Mouse (Mus musculus) forebrain, embryonic 12.5 days (tissue): Measurements from ENCODE around the gene Azin2. TPM values are rescaled to one million over a fixed set of nuclear protein-coding genes. Genes with fewer than 3 reads are reported as not detected.

Experiments used
- ATAC-seq: fragments of 200-750 bp; cut with Nextera tagmentation; 2 replicates; pipeline ENCODE4 v1.8.0; 2017; ENCODE audit warnings: moderate TSS enrichment; ENCODE audit not compliant: low FRiP score
- H3K27ac ChIP-seq: fragments of 300-500 bp; sonication (generic); 2 replicates; pipeline ENCODE4 v1.5.1; 2016; ENCODE audit warnings: mild to moderate bottlenecking
- H3K27me3 ChIP-seq: fragments of 300-500 bp; sonication (generic); 2 replicates; pipeline ENCODE4 v1.6.1; 2016; ENCODE audit warnings: mild to moderate bottlenecking
- H3K36me3 ChIP-seq: fragments of 300-500 bp; sonication (generic); replicated peaks from 2 replicates; pipeline ENCODE4 v1.6.1; 2016; ENCODE audit warnings: mild to moderate bottlenecking
- H3K4me1 ChIP-seq: fragments of 300-500 bp; sonication (generic); 2 replicates; pipeline ENCODE4 v1.6.1; 2016
- H3K4me2 ChIP-seq: fragments of 300-500 bp; sonication (generic); 2 replicates; pipeline ENCODE4 v1.6.1; 2016; ENCODE audit warnings: mild to moderate bottlenecking, moderate library complexity
- H3K4me3 ChIP-seq: fragments of 300-500 bp; sonication (generic); replicated peaks from 2 replicates; pipeline ENCODE4 v1.5.1; 2016; ENCODE audit warnings: mild to moderate bottlenecking
- H3K9ac ChIP-seq: fragments of 300-500 bp; sonication (generic); 2 replicates; pipeline ENCODE4 v1.6.1; 2016; ENCODE audit warnings: mild to moderate bottlenecking
- H3K9me3 ChIP-seq: fragments of 300-500 bp; sonication (generic); 2 replicates; pipeline ENCODE4 v1.6.1; 2016
- WGBS: fragments of 180-500 bp; shearing (Covaris S2); methylation state at CpG from one replicate; pipeline ENCODE4 v1.1.7; 2016; 5-methylcytosine and 5-hydroxymethylcytosine counted together
- polyA plus RNA-seq: library from polyadenylated mRNA; unstranded; fragments of >200 nt; fragmentation: Nextera tagmentation; extraction: Ambion mirVana; gene quantifications from 2 replicates; pipeline ENCODE4 v1.2.1, GENCODE M21; 2016

Gene Azin2
- polyA plus RNA-seq, 1 experiment from 2014 or later = 15.0 TPM

DNA sequence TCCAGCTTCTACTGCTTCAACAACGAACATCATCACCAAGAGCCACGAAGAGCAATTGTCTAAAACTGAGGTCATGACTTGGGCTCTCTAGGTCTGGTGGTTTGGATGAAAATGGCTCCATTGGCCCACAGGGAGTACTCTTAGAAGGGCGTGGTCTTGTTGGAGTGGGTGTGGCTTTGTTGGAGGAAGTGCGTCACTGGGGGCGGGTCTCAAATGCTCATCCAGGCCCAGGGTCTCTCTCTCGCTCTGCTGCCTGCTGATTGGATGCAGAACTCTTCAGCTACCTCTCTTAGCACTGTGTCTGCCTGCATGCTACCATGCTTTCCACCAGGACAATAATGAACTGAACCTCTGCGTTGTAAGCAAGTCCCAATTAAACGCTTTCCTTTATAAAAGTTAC lies 12.4 kb upstream of the Azin2 start:
- no peaks in the 10 kb centered on the region for H3K9me3 ChIP-seq
- H3K36me3 ChIP-seq = no peaks in the 10 kb centered on the region
- no peak overlapping the region for H3K4me3 ChIP-seq
- no peak for ATAC-seq
- no peak overlapping the region for H3K4me2 ChIP-seq
- no peak overlapping the region for H3K9ac ChIP-seq
- no peaks in the 10 kb centered on the region for H3K27me3 ChIP-seq
- H3K4me1 ChIP-seq = no peaks in the 10 kb centered on the region
- H3K27ac ChIP-seq = no peak overlapping the region
- WGBS = 86% methylated on average over 8 of the region's 8 CpGs

DNA sequence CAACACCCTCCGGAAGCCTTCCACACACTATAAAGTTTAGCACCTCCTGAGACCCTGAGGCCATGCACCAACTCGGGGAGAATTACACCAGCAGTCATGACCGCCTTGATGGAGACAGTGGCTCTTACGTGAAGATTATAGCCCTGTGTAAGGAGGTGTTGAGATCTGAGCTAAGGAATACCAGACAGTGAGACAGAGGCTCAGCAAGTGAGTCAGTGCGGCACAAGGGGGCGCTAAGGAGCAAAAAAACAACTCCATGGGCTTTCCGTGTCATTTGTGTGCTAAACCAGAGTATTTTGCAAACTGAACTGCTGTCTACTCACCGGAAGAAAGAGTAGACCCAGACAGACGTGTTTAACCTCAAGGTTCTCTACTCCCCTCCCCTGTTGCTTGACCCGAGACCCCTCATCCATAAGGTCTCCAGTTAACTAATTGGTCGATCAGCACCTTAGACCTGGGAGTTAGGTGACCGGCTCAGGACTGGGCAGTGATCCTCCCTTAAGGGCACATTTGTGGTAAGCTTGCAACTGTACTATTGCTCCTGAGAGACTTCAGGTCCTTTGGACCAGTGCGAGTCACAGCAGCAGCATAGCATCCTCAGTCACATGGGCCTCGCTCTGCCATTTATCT lies 8.9 kb upstream of the Azin2 start:
- Histone ChIP-seq H3K9me3 (no peaks in the 10 kb centered on the region), H3K36me3 (no peaks in the 10 kb centered on the region), H3K9ac (no peak overlapping the region), H3K4me1 (peaks cover 10% of the 10 kb centered on the region), H3K4me2 (no peak overlapping the region), H3K27ac (no peak overlapping the region), H3K4me3 (no peak overlapping the region), H3K27me3 (peaks cover 4% of the 10 kb centered on the region; the same call in 1 of the 2 replicates)
- WGBS = 43% methylated on average over 14 of the region's 14 CpGs
- peak; percentile 49 for ATAC-seq

DNA sequence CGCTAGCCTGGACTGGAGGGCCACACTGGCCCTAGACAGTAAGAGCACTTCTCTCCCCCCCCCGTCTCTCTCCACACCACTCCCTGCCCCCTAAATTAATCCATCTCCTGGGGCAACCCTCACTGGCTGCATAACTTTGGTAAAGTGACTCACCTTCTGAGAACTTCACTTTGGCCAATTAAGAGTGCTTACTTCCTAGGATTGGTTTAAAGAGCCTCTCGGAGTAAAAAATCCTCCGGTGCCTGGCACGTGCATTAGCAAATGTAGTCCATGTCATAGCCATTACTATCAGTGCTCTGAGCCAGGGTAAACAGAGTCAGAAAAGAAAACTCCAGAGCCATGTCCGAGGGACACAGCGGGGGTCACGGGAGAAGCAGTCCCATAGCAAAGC lies 8.2 kb upstream of the Azin2 start:
- H3K27me3 ChIP-seq = peaks cover 4% of the 10 kb centered on the region; the same call in 1 of the 2 replicates
- WGBS = 80% methylated on average over 7 of the region's 8 CpGs
- H3K9ac ChIP-seq = no peak overlapping the region
- no peaks in the 10 kb centered on the region for H3K36me3 ChIP-seq
- no peaks in the 10 kb centered on the region for H3K9me3 ChIP-seq
- no peak overlapping the region for H3K27ac ChIP-seq
- no peak overlapping the region for H3K4me3 ChIP-seq
- no peak for ATAC-seq
- peaks cover 10% of the 10 kb centered on the region for H3K4me1 ChIP-seq
- no peak overlapping the region for H3K4me2 ChIP-seq

DNA sequence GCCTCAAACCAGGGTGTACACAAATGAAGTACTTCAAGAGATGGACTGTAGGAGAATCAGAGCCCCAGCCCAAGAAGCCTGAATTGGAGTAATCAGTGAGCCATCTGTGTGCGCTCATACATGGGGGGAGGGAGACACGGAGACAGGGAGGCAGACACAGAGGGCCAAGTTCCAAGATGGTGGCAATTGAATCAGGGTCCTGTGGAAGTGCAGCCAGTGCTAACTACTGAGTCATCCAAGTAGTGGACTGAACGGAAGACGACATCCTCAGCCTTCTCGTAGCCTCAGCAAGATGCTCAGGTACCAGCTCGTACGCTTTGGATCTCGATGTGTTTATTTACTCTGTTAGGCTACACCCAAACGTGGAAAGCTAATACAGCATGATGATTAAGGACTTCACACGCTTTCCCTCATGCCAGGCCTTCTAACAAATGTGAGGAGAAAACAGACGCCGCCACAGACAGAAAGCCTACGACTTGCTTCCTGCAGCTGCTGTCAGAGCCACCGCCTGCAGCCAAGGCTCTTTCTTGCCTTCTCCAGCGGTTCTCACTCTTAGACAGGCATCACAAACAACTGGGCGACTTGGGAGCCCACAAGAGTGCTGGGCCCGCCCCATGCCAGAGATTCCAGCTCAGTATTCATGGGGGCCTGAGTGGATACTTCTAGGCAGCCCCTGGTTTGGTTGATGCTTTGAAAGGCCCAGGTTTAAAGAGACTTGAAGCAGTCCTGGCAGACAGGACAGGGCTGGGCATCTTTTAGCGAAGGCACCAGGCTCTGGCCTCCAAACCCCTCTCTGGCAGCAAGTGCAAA lies 7.6 kb upstream of the Azin2 start:
- no peak for ATAC-seq
- no peaks in the 10 kb centered on the region for H3K36me3 ChIP-seq
- no peak overlapping the region for H3K4me3 ChIP-seq
- H3K4me2 ChIP-seq = no peak overlapping the region
- no peak overlapping the region for H3K27ac ChIP-seq
- peaks cover 10% of the 10 kb centered on the region for H3K4me1 ChIP-seq
- H3K9ac ChIP-seq = no peak overlapping the region
- peaks cover 4% of the 10 kb centered on the region; the same call in 1 of the 2 replicates for H3K27me3 ChIP-seq
- WGBS = 78% methylated on average over 18 of the region's 18 CpGs
- H3K9me3 ChIP-seq = no peaks in the 10 kb centered on the region

- Histone ChIP-seq H3K4me2 (no peak overlapping the region), H3K36me3 (no peaks in the 10 kb centered on the region), H3K4me1 (peaks cover 10% of the 10 kb centered on the region), H3K27me3 (peaks cover 4% of the 10 kb centered on the region), H3K27ac (no peak overlapping the region), H3K4me3 (no peak overlapping the region), H3K9ac (no peak overlapping the region), H3K9me3 (no peaks in the 10 kb centered on the region)
- WGBS = 78% methylated on average over 5 of the region's 5 CpGs
- ATAC-seq = no peak
Observed at GRCm38 (mm10) chr4:128969081-128969480, 6.8 kb upstream of the Azin2 start.

DNA sequence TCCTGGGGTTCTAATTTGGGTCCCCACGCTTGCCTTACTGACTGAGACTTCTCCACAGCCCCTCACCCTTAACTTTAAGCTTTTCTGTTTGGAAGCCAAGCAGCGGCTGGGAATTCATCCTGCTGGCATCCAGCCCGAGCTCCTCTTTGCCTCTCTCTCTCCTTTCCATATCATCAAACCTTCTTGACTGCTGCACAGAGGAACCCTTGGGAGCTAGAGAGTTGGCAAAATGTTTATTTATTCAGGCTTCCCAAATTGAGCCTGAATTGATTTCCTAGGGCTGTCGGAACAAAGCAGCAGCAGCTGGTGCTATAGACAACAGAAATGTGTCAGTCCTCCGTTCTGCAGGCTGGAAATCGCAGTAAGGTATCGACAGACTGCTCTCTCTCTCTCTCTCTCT lies 4.5 kb upstream of the Azin2 start:
- Histone ChIP-seq H3K36me3 (no peaks in the 10 kb centered on the region), H3K4me3 (no peak overlapping the region), H3K27me3 (peaks cover 4% of the 10 kb centered on the region), H3K4me2 (no peak overlapping the region), H3K27ac (peak overlapping the region; percentile 8; the same call in 1 of the 2 replicates), H3K9me3 (no peaks in the 10 kb centered on the region), H3K4me1 (peaks cover 19% of the 10 kb centered on the region), H3K9ac (no peak overlapping the region)
- ATAC-seq = no peak
- 45% methylated on average over 7 of the region's 7 CpGs for WGBS

DNA sequence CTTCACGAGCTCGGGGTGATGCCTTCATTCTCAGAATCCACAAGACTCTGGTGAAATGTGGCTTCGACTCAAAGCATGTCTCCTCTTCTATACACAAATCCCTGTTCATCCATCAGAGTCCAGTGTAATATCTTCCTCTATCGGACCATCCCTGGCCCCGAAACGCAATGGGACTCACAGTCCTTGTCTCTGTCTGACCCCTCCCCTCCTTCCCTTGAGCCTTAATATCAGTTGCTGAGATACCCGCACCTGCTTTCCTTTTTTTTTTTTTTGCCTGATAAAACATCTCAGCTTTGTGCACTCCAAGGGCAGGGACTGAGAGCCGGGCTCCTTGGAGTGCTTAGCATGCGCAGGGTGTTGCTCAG lies 666 bp upstream of the Azin2 start:
- ATAC-seq = peak; percentile 11; the same call in 1 of the 2 replicates
- 7% methylated on average over 9 of the region's 9 CpGs for WGBS
- Histone ChIP-seq H3K9ac (peak overlapping the region; percentile 76), H3K4me2 (peak overlapping the region; percentile 94), H3K27ac (0 out of 2 replicates have a peak overlapping the region, but pooled peaks have one; percentile 73), H3K4me3 (peak overlapping the region; percentile 60), H3K4me1 (peaks cover 38% of the 10 kb centered on the region), H3K36me3 (no peaks in the 10 kb centered on the region), H3K27me3 (peaks cover 16% of the 10 kb centered on the region), H3K9me3 (no peaks in the 10 kb centered on the region)

GRCm38 (mm10) chr4:128961301-128962028 lies 777 bp downstream of the Azin2 start:
- H3K4me1 ChIP-seq = peaks cover 39% of the 10 kb centered on the region

DNA sequence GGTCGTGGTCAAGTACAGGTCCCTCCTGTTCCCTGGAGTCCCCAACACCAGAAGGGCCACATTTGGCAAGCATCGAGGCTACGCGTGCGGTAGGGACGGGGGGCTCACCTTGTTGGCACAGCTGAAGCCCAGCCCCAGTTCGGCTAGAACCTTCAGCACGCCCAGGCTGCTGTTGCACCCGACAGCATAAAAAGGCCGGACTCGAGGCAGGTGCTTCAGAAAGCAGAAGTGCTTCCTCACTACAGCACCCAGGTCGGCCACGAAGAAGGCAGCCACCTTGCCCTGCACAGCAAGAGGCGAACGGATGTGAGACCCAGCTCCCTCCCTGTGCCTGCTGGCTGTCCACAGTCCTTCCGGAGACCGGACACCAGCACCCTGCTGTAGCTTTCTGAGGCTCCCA lies 2.6 kb downstream of the Azin2 start:
- 86% methylated on average over 17 of the region's 17 CpGs for WGBS
- Histone ChIP-seq H3K27ac (no peak overlapping the region), H3K36me3 (no peaks in the 10 kb centered on the region), H3K4me1 (peaks cover 42% of the 10 kb centered on the region), H3K9me3 (no peaks in the 10 kb centered on the region), H3K4me2 (no peak overlapping the region), H3K4me3 (no peak overlapping the region), H3K9ac (no peak overlapping the region), H3K27me3 (peaks cover 16% of the 10 kb centered on the region)
- no peak for ATAC-seq

More at GRCm38 (mm10) chr4:128961301-128962028, 777 bp downstream of the Azin2 start:
- Histone ChIP-seq H3K9ac (peak overlapping the region; percentile 76), H3K4me3 (peak overlapping the region; percentile 60), H3K4me2 (peak overlapping the region; percentile 94), H3K36me3 (no peaks in the 10 kb centered on the region), H3K9me3 (no peaks in the 10 kb centered on the region), H3K27me3 (peaks cover 16% of the 10 kb centered on the region), H3K27ac (no peak overlapping the region)
- 4% methylated on average over 16 of the region's 16 CpGs for WGBS
- no peak for ATAC-seq

- H3K4me3 ChIP-seq = no peak overlapping the region
- H3K9ac ChIP-seq = no peak overlapping the region
- H3K27me3 ChIP-seq = peaks cover 16% of the 10 kb centered on the region
- no peak for ATAC-seq
- H3K27ac ChIP-seq = no peak overlapping the region
- no peaks in the 10 kb centered on the region for H3K36me3 ChIP-seq
- H3K4me1 ChIP-seq = peaks cover 44% of the 10 kb centered on the region
- no peaks in the 10 kb centered on the region for H3K9me3 ChIP-seq
- H3K4me2 ChIP-seq = no peak overlapping the region
- WGBS = 43% methylated on average over 8 of the region's 8 CpGs
Observed at GRCm38 (mm10) chr4:128958849-128959248, 3.4 kb downstream of the Azin2 start.

DNA sequence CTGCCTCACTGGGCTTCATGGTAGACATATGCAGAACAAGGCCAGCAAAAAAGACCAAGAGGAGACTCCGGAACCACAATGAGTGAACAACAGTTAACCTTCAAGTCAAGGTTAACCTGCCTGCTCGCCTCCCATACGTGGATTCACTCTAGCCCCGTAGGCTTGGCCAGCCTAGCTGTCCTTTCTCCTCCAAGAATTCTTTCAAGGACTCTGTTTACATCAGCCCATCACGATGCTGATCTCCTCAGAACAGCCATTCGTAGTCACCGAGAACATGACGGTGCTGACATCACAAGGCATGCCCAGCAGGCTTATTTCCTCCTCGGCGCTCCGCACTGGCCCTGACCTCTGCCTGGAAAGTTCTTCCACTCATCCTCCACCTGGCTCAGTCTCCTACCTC lies 4.1 kb downstream of the Azin2 start:
- no peak for ATAC-seq
- Histone ChIP-seq H3K27me3 (peaks cover 16% of the 10 kb centered on the region), H3K4me3 (no peak overlapping the region), H3K4me1 (peaks cover 42% of the 10 kb centered on the region), H3K36me3 (no peaks in the 10 kb centered on the region), H3K4me2 (no peak overlapping the region), H3K9me3 (no peaks in the 10 kb centered on the region), H3K27ac (no peak overlapping the region), H3K9ac (no peak overlapping the region)
- 86% methylated on average over 11 of the region's 11 CpGs for WGBS

DNA sequence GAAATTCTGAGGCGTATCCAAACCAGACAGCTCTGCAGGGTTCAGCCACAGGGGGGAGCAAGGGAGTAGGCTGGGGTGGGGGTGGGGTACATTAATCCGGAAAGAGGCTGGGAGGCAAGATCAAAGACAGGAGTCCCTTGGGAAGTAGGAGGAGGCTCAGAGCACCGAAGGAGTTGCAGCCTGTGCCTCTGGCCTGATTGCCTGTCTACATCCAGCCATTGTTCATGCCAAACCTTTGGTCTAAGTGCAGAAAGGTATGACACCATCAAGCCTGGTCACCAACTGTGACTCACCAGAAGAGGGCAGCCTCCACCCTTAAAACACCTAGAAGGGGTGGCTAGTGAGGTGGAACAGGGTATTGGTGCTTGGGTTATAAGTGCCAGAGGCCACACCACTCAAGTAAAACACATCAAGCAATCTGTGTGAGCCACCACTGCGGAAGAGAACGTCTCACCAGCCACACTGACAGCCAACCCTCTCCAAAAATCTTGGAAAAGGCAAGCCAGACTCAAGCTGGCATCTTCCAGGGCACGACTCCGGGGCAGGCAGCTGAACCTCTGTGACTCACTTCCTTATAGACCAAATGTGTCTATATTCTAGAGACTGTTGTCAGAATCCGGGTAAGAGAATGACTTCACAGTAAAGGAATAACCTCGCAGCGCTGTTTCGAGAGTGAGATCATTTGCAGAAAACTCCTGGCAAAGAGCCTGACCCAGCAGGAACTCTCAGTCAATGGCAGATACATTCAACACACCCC lies 4.9 kb downstream of the Azin2 start:
- no peak overlapping the region for H3K4me3 ChIP-seq
- H3K9me3 ChIP-seq = no peaks in the 10 kb centered on the region
- 50% methylated on average over 11 of the region's 11 CpGs for WGBS
- H3K4me1 ChIP-seq = peaks cover 37% of the 10 kb centered on the region
- H3K9ac ChIP-seq = no peak overlapping the region
- ATAC-seq = peak; percentile 34; the same call in 1 of the 2 replicates
- H3K36me3 ChIP-seq = no peaks in the 10 kb centered on the region
- H3K4me2 ChIP-seq = no peak overlapping the region
- no peak overlapping the region for H3K27ac ChIP-seq
- H3K27me3 ChIP-seq = peaks cover 16% of the 10 kb centered on the region
